Mouse (Mus musculus) liver, adult 2 months (tissue): ENCODE measurements around the gene Ndufs1.

Source experiments
- CTCF ChIP-seq: fragments of 200-500 bp; IDR thresholded peaks from 2 replicates; pipeline ENCODE4 v1.5.1; 2011; ENCODE audit warnings: low read depth, low read length, control low read depth
- POLR2A ChIP-seq: fragments of 200-500 bp; IDR thresholded peaks from 2 replicates; pipeline ENCODE4 v1.6.1; 2011; ENCODE audit warnings: low read length, control low read depth; ENCODE audit not compliant: insufficient read depth; ENCODE audit errors: extremely low read depth

DNA sequence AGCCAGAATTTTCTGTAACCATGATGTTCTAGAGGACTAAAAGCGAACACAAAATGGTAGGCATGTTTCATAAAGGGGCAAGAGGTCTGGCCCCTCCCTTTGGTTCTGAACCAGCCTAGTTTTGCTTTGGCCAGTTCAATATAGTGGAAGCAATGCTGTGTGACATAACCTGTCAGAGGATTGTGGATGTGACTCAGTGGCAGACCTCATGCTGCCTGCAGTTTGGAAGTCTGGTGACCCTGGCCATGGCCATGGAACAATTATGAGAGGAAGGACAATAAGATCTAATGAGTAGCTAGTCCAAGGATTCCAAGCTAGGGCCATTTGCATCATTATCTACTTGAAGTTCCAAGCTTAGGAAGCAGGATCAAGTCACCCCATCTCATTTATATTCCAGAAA is 4.8 kb upstream of the Ndufs1 start:
- TF ChIP-seq POLR2A (no peak), CTCF (no peak)
